Mouse (Mus musculus): ENCODE measurements at regions not wholly inside any gene's neighbourhood (a gene's known extent, or its start where the extent isn't known, plus 50 kb on each side); places are given as distances from the start of the nearest gene placed in this dataset.
A peak's percentile ranks its signal among the peaks of the same experiment; 100 is the strongest.
"Not testable (repeated sequence)": the region's sequence is repeated elsewhere in the genome, so short reads cannot be mapped to it uniquely, and the experiment has no call there.

DNA sequence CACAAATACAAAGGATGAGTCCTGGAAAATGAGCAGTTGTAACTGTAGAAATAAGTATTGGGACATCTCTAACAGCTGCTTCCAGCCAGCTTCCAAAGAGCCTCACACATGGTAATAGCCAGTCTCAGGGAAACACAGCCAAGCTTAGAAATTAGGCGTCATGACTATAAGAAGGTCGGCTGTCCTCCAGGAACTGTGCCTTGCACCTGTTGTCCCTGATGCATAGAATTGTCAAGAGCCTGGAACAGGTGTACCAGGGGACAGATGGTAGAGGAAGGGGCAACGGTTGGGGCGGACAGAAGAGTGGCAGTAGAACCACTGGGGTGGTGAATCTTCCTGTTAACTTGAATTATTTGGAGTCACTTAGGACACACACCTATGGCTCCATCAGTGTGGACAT, 162.1 kb downstream of the Trib2 start:
- DNase-seq (ENCODE audit: low read depth), result no peak

- DNase-seq (ENCODE audit: low read depth), result no peak
Observed at GRCm38 (mm10) chr12:15653357-15653763, 163.4 kb downstream of the Trib2 start.

GRCm38 (mm10) chr12:15651293-15651692, 165.4 kb downstream of the Trib2 start:
- no peak for DNase-seq (ENCODE audit: low read depth)

- no peak for DNase-seq (ENCODE audit: low read depth)
Observed at GRCm38 (mm10) chr12:15649906-15650305, 166.8 kb downstream of the Trib2 start.

DNA sequence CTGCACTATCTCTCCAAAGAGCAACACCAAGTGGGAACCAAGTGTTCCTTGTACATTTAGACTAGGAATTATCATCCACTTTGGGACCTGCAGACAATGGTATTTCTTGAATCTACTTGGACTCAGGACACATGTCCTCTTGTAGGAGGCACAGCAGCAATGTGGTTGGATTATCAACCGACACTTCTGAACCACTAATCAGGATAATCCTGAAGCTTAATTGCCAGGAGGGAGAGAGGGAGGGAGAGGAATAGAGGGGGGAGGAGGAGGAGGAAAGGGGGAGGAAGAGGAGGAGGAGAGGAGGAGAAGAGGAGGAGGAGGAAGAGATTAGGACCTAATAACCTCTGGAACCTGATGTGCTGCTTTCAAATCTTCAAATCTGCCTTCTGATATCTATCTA, 167.5 kb downstream of the Trib2 start:
- DNase-seq (ENCODE audit: low read depth), result no peak

DNA sequence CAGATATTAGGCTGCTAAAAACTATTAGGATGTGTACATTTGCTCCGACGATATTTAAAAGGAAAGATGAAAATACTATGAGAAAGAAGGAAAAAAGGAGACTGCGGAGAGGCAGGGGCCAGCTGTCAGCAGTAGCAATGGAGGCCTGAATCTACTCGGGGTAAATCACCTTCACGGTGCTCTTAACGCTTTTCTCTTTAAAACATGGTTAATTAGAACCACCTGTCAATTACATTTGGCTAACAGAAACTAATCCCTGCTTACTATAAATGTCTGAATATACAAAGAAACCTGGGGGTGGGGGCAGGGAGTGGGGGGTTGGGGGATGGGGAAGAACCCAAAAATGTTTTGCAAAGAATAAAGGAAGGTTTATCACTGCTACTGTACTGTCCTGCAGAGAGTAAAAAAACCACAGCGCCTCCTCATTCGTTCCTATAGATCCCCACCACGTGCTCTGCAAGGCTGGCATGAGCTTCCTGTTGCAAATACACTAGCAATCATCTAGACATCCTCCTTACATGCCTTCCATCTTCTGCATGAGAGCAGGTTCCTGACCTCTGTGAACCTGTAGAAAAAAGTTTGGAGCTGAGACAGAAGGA, 172.5 kb downstream of the Trib2 start:
- no peak for DNase-seq (ENCODE audit: low read depth)

DNA sequence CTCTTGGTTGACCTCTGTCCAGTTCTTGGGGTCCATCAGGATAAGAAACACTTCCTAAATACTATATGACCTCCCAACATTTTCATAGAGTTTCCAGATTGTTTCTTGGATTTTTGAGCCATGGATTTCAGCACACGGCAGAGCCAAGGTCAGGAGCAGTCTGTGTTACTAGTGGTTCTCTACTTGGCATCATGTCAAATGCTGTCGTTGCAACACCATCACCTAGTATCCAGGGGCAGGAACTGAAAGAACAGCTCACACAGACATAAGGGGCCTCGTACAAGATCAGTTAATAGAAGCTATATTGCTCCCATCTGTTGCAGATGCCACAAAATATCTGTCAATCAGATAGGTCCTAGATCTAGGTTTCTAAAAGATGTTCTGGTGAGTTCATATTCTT, 173.1 kb downstream of the Trib2 start:
- DNase-seq (ENCODE audit: low read depth), result no peak

DNA sequence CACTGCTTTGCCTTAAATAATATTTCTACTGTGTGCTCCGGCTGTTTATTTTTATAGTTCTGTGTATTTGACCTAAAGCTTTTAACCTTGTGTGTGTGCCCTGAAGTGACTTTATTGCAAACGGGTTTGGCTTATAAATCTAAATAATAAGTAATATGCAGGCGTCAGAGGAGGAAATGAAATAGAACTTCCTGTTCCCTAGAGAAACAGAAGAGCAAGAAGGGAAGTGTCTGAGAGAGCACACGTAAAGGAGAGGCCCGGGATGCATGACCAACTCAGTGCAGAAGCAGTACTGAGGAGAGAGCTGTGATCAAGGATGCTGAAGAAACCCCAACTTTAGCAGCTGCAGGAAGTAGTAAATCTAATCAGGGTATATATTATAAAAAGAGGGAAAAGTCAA, 176.4 kb downstream of the Trib2 start:
- no peak for DNase-seq (ENCODE audit: low read depth)

DNA sequence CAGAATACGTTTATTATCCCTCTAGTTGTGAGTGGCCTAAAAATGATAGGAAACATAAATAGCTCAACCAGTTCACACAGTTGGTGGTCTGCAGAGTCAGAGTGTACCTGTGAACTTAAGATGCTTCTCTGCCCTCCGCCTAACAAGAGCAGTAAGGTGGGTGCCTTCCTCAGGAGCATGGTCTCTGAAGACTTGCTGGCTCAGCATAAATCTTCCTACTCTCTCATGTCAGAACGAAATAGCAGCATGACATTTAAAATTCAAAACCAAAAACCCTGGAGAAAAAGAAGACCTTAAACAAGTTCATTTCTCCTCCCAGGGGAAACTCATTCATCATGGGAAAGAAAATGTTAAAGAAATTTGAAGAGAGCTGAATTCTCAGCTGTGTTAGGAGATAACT, 186.8 kb downstream of the Trib2 start:
- no peak for DNase-seq (ENCODE audit: low read depth)

GRCm38 (mm10) chr12:15619521-15619920, 197.2 kb downstream of the Trib2 start:
- no peak for DNase-seq (ENCODE audit: low read depth)

DNA sequence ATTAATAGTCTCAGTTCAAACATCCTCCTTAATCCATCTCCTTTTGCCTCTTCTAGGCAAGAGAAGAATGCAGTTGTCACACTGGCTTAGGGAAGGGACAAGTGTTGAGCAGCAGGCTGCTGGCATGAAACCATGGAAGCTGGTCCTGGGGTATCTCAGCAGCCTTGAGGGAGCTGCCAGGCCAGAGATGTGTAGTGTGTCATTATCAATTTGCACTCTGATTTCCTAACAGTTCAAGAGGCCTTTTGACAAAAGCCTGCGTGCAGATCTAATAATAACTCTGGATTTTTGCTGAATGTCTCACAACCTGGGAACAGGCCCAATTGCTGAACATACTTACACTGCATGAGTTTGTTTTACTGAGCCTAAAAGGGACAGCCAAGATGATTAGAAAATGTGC, 199.4 kb downstream of the Trib2 start:
- no peak for DNase-seq (ENCODE audit: low read depth)

DNA sequence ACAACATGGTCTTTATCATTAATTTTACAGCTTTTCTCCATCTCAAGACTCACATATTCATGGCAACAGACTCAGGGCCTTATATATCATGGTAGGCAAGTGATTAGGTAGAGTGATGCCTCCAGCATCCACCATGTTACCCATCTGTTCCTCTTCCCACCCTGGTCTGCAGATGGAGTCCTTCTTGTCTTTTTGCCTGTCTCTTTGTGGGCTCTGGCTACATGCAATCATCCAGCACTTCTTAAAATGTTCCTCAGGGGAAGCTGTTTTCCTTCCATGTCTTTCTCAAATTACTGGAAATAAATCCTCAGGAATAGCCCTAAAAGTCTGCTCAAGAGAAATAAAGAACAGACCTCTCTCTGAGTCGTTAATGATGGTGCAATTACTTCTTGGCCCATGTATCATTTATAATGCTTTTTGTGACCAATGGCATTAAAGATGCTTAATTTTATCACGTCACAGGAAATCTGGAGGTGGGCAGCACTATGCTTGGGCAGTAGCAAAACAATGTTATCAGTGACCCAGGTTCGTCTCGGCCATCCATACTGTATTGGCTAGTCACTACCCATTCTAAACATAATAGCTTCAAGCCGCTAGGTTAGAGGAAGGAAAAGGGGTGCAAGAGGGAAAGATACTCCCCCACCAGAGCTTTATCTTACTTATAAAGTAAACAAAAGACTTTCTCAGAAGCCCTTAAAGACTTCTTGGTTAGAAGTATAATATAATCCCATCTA, 204.7 kb downstream of the Trib2 start:
- DNase-seq (ENCODE audit: low read depth), result no peak

- no peak for DNase-seq (ENCODE audit: low read depth)
Observed at GRCm38 (mm10) chr12:15607091-15607490, 209.6 kb downstream of the Trib2 start.

DNA sequence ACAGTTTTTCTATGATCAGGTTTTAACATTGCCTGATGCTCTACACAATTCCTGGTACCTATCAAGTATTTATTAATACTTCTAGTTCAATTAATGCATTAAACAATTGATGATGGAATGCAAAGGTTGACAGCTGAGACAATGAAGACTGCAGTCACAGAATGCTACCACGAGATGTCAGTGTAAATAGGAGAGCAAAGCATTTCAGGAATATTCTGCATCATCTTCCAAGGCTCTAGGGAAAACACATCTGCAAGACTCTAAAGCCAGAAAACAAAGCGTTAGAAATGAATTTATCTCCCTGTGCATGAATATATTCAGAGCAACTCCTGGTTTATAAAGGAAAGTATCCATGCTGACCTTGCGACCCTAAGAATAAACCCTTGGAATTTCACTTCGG, 210.6 kb downstream of the Trib2 start:
- DNase-seq (ENCODE audit: low read depth), result peak; percentile 5

DNA sequence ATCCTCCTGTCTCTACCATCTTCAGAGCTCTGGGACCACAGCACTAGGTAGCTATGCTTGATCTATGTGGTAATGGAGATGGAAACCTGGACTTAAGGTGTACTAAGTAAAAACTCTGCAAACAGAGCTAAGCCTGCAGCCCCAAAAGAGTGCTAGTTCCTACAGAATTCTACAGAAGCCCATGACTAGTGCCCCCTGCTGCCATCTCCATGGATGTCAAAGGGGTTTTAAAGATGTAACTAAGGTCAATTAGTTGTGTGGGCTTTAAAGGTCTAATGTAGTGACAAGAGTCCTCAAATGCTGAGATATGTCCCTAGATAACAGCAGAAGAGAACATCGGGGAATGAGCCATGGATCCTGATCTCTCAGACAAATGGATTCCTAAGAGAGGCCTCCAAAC, 212.1 kb downstream of the Trib2 start:
- DNase-seq (ENCODE audit: low read depth), result no peak

DNA sequence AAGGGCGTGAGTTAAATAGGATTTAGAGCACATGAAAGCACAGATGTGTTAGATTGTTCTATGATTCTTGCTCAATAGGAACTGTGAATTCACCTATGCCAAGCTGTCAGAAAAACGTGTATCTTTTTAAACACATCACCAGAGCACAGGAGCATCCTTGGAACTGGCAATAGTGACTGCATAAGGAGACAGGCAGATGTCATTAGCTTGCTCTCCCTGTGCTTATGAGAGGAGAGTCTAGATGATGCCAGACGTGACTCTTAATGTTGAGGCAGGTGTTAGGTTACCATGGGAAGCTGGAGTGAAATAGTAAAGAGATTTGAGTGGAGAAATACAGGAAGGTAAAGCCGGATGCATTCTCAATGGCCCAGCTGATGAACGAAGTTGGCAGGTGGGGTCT, 212.8 kb downstream of the Trib2 start:
- DNase-seq (ENCODE audit: low read depth), result no peak

- peak; percentile 18 for DNase-seq (ENCODE audit: low read depth)
Observed at GRCm38 (mm10) chr12:15603319-15603718, 213.4 kb downstream of the Trib2 start.

GRCm38 (mm10) chr12:15594704-15595103, 222.0 kb downstream of the Trib2 start:
- DNase-seq (ENCODE audit: low read depth), result no peak

DNA sequence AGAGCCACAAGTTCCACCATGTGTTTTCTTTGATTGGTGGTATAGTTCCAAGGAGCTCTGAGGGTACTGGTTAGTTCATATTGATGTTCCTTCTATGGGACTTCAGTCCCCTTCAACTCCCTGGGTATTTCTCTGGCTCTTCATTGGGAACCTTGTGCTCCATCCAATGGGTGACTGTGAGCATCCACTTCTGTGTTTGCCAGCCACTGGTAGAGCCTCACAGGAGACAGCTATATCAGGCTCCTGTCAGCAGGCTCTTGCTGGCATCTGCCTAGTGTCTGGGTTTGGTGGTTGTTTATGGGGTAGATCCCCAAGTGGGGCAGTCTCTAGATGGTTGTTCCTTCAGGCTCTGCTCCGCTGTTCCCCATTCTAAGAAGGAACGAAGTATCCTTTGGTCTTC, 228.9 kb downstream of the Trib2 start:
- not testable (repeated sequence) for DNase-seq (ENCODE audit: low read depth)

- DNase-seq (ENCODE audit: low read depth), result peak; percentile 6
Observed at GRCm38 (mm10) chr12:15586706-15587442, 229.8 kb downstream of the Trib2 start.

GRCm38 (mm10) chr12:15585845-15586244, 230.9 kb downstream of the Trib2 start:
- no peak for DNase-seq (ENCODE audit: low read depth)

DNA sequence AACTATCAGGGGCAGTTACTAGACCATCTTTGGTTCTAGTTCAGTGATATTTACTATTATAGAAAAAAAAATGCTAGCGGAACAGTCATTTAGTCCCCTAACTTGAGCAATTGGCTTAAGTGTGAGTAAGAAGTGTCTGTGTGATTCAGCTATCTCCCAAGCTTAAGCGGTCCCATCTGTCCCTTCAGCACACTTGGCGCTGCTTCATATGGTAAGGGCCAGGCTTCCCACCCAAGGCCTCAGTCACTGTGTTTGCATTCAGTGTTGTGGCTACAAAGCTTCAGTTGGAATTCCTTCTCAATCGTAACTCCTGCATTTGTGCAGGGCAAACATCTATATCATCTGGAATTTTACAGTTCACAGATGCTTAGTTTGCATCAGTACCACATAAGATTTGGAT, 232.0 kb downstream of the Trib2 start:
- DNase-seq (ENCODE audit: low read depth), result no peak

DNA sequence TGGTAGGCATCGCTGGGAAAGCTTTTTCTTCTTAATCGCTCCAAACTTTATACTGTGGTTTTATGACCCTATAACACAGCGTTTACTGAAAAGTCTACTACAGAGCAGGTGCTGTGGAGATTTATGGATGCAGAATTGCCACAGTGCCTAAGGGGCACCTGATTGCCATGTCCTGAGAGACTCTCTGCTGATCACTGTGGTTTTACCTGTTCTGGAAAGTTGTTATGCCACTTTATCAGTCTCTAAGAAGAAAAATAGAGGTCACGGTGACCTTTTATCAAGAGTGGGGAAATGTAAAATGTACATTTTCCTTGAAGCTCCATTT, 250.0 kb downstream of the Trib2 start:
- DNase-seq (ENCODE audit: low read depth), result no peak

All from induced T-regulatory cell, adult 2 months (primary cell).